Mouse (Mus musculus) stomach, postnatal 0 days (tissue): ENCODE results near the gene Kng2.
"Not testable (repeated sequence)": the region's sequence is repeated elsewhere in the genome, so short reads cannot be mapped to it uniquely, and the experiment has no call there.

ENCODE experiments used
- CTCF ChIP-seq: IDR thresholded peaks from 2 replicates; pipeline ENCODE4 v1.5.1; 2016; ENCODE audit warnings: antibody characterized with exemption, low read depth, mild to moderate bottlenecking, moderate library complexity
- EP300 ChIP-seq: optimal IDR thresholded peaks from 2 replicates; pipeline ENCODE3; 2016; ENCODE audit warnings: antibody characterized with exemption

- TF ChIP-seq EP300, CTCF: not testable (repeated sequence)
Observed at GRCm38 (mm10) chr16:23020571-23020970, 8.7 kb downstream of the Kng2 start.
